Mouse (Mus musculus) stomach, adult 2 months (tissue): ENCODE measurements around the gene Mapk11. TPM values are rescaled to one million over a fixed set of nuclear protein-coding genes. Genes with fewer than 3 reads are reported as not detected.

Source experiments
- polyA plus RNA-seq: library from polyadenylated mRNA; depleted of rRNA; stranded (reverse); fragments of >200 nt; gene quantifications from 2 replicates; pipeline ENCODE4 v1.2.3, GENCODE M21; 2012; rRNA removed

Mapk11 gene
- polyA plus RNA-seq = 2.4 and 2.9 TPM in 2 replicates

DNA sequence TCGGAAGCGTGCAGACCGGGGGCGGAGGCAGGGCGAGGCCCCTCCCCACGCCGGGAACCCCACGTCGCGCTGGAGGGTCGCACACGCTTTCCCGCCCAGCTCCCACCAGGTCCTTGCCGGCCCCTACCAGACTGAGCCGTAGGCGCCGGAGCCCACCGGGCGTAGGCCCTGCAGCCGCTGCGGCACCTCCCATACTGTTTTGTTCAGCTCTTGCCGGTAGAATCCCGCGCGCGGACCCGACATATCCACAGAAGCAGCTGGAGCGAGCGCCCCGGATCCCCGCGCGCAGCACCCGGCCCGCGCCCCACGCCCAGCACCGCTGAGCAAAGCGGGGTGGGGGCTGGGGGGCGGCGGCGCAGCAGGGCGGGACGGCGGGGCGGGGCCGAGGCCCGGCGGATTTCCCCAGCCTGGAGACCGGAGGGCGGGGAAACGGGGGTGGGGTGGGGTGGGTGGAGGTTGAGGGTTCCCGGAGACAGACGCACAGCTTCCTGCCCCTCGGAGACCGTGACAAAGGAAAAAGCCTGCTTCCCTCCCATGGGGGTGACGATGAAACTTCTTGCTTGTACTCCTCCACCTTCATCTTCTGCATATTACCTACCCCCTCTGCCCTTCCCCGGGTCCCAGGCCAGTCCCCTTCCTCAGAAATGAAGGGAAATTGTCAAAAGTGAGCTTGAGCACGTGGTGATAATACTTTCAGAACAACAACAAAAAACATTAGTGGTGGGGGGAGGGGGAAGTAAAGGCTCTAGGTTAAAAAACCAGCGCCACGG lies at the start of gene Mapk11:
TSS of gene Mapk11 (minus strand) at position 358 of the 770 bp plus-strand sequence.

DNA sequence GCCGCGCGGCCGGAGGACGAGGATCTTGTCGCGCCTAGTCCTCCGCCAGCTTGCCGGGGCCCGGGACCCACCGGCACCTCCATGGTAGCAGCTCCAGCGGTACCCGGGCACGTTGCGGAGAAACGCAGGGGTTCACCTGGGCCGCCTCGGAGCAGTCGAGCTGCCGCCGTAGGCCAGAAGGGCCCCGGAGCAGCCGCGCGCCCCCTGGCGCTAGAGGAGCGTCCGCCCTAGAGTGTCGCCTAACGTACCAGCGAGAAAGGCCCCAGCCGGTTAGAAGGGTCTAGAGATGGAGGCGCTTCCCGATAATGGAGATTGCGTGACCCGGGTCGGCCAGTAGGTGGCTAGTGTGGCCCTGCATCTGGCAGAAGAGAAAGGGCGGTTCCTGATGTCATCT lies 46.9 kb upstream of the Mapk11 start, which contains the start of gene Dennd6b:
TSS of gene Dennd6b (minus strand) at position 184 of the 394 bp plus-strand sequence.

DNA sequence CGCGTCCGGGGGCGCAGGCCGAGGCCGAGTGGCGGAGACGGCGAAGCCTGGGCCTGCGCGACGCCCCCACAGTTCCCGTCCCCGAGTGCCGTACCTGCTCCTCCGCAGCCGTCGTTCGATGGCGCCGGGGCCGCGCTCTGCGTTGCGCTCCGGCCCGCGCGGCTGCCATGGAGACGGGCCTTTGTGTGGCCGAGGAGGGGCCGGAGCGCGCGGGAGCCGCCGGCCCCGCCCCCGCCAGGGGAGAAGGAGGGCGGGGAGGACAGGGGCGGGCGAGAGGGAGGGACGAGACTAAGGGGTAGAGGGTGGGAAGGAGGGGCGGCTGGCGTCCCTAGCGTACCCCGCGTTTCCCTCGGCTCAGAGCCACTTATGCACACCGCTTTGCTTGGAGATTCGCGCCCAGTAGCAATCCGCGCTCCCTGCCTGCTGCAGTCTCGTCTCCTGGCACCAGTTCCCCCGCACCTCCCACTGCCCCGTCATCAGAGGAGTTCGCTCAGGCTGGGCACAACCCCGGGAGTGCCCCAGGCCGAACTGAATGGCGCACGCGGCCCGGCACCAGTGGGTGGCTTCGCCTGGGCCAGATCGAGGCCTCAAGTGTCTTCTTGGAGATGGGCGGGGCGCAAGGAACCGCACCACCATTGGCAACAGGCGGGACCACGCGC lies 31.3 kb upstream of the Mapk11 start, which contains the start of gene Plxnb2:
TSS of gene Plxnb2 (minus strand) at position 218 of the 659 bp plus-strand sequence.

DNA sequence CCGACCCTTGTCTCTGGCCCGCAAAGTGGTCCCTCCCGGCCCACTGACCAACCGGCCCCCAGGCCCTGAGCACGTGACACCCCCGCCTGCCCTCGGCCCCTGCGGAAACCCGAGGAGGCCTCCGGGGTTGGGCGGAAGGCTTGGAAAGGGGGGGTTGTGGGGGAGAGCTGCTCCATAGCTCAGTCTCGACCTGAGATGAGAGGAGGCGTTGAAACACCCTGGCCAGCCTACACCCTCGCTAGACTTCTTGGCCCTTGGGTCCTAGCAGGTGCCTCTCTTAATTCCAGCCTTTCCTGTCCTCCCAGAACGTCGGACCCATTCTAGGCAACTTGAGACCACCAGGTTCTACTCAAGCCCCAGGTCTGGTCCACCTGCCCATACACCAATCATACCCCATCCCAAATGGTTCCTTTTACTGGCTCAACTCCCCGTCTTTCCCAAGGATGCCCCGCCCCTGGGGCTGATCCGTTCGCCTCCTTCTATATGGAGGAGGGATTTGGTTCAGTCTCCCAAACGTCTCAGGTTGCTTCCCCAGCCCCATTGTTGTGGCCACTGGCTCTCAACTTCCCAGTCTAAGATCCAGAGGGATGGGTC lies 8.7 kb downstream of the Mapk11 start, which contains the start of gene Mapk12:
TSS of gene Mapk12 (minus strand) at position 45 of the 594 bp plus-strand sequence.

DNA sequence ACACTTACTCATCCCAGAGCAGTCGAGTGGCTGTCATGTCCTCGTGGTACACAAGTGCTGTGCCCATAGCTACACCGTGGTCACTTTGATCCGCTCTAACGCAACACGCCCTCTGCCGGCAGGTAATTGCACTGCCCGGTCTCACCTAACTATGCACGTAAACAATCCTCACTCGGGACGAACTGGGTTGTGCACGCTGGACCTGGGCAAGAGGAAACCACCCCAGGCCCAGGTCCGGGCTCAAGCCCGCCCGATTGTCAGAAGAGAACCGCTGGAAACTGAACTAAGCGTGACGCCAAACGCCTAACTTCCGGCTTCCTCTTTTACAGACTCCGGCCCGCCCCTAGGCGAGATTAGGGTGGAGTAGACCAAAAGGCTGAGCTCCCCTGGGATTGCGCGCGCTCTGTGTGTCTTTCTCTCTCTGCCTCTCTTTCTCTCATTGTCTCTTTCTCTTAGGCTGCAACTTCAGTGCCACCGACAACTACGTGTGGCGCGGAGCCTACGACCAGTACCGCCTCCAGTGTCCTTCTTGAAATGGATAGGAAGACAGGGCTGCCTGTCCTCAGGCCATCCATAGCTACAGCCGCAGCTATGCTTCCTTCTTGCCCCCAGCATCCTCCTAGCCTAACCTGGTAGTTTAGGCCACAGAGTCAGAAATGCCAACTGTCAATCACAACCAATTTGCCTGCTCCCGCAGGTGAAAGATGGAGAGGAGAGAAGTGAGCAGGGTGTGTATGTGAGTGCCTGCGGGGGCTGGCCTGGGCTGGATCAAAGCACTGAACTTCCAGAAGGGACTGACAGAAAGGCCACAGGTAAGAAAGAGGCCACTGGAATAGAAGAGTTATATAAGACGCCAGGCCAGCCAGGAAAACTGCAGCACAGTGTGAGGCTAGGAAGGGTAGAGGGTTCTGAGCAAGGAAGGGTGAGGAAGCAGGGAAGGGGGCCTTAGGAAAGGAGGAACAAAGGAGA lies 20.8 kb downstream of the Mapk11 start, which contains the start of gene Hdac10:
TSS of gene Hdac10 (minus strand) at position 319 of the 969 bp plus-strand sequence.

DNA sequence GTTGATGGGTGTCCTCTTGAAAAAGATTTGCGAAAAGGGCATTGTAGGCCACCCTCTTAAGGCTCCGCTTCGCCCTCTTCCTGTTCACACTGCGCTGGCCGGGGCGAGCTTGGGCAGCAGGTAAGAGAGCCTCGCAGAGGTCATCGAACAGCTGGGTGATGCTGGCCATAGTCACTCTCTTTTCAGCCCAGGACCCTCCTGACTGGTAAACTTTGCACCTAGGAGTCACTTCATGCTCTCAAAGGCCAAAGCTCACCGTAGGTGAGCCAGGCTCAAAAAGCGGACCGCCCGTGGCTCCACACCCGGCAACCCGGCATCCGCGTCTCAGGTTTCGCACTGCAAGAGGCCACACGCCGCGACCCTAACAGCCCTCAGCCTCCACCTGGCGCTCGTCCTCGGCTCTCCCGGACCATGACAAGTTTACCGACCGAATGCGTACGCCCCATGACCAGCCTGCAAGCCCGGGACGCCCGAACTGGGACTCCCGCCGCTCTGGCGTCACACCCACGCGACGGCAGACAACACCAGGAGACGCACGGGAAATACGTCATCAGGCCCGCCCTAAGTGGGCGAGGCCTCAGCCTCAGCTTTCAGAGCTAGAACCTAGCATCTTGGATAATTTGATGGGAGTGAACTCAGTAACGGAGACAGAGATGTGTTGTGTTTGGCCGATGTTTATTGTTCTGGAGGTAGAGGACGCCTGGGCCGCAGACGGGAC lies 26.6 kb downstream of the Mapk11 start, which contains the start of gene Tubgcp6:
TSS of gene Tubgcp6 (minus strand) at position 464 of the 718 bp plus-strand sequence.

Other genes with a start within 250 kb of the Mapk11 start
- gene Ttll8, start 195.2 kb downstream of the Mapk11 start, polyA plus RNA-seq = not detected in 2 replicates
- not detected in 2 replicates for gene Mlc1, start 170.6 kb downstream of the Mapk11 start, polyA plus RNA-seq
- not detected in 2 replicates for gene Mov10l1, start 166.7 kb downstream of the Mapk11 start, polyA plus RNA-seq
- gene Panx2, start 89.9 kb downstream of the Mapk11 start, polyA plus RNA-seq = 0.29 and 0.32 TPM in 2 replicates
- 54.9 and 56.4 TPM in 2 replicates for gene Trabd, start 74.5 kb downstream of the Mapk11 start, polyA plus RNA-seq
- 26.6 and 45.1 TPM in 2 replicates for gene Selenoo, start 60.5 kb downstream of the Mapk11 start, polyA plus RNA-seq
- 16.8 and 19.0 TPM in 2 replicates for gene Tubgcp6, start 26.5 kb downstream of the Mapk11 start, polyA plus RNA-seq
- gene Hdac10, start 20.9 kb downstream of the Mapk11 start, polyA plus RNA-seq = 16.4 and 17.9 TPM in 2 replicates
- gene Mapk12, start 8.9 kb downstream of the Mapk11 start, polyA plus RNA-seq = 3.9 and 4.2 TPM in 2 replicates
- 272 and 308 TPM in 2 replicates for gene Plxnb2, start 31.2 kb upstream of the Mapk11 start, polyA plus RNA-seq
- gene Dennd6b, start 46.9 kb upstream of the Mapk11 start, polyA plus RNA-seq = 9.6 and 9.7 TPM in 2 replicates
- gene Ppp6r2, start 61.9 kb upstream of the Mapk11 start, polyA plus RNA-seq = 113 and 257 TPM in 2 replicates
- gene Sbf1, start 165.7 kb upstream of the Mapk11 start, polyA plus RNA-seq = 100 and 115 TPM in 2 replicates
- 4.1 and 5.8 TPM in 2 replicates for gene Adm2, start 173.1 kb upstream of the Mapk11 start, polyA plus RNA-seq
- gene Miox, start 184.8 kb upstream of the Mapk11 start, polyA plus RNA-seq = 1.2 TPM in 1 of 2 replicates, not detected in the other
- 17.5 and 19.8 TPM in 2 replicates for gene Lmf2, start 206.0 kb upstream of the Mapk11 start, polyA plus RNA-seq
- gene Ncaph2, start 206.1 kb upstream of the Mapk11 start, polyA plus RNA-seq = 88.6 and 103 TPM in 2 replicates
- gene Sco2, start 224.2 kb upstream of the Mapk11 start, polyA plus RNA-seq = 22.5 and 28.4 TPM in 2 replicates
- gene Tymp, start 227.4 kb upstream of the Mapk11 start, polyA plus RNA-seq = 2.5 and 6.6 TPM in 2 replicates
- gene Odf3b, start 229.7 kb upstream of the Mapk11 start, polyA plus RNA-seq = 3.9 and 4.4 TPM in 2 replicates
- gene Klhdc7b, start 235.3 kb upstream of the Mapk11 start, polyA plus RNA-seq = not detected in 2 replicates